Mouse (Mus musculus): ENCODE results near the gene H2-D1.

DNA sequence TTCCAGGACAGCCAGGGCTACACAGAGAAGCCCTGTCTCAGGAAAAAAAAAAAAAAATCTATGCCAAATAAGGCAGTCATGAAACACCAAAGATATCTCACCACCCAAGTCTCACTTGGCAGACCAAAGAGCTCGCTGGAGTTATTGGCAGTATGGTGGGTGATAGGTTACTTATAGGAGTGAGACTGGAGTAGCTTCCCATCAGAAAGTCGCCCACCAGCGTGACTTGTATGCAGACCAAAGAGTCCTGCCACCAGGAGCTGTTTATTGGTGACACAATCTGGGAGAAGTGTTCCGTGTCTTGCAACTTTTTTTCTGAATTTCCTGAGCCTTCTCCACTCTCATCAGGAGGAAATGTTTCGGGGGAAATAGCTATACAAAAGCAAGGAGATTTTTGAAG lies 22.8 kb upstream of the H2-D1 start:
- no peak for TF ChIP-seq CTCF (IDR thresholded peaks at IDR 0.05)
- TF ChIP-seq EP300 (IDR thresholded peaks at IDR 0.05): no peak
